Mouse (Mus musculus) right cerebral cortex, postnatal 36 days (tissue): ENCODE results near the gene Kcna1.

ENCODE experiments used
- DNase-seq, 2 experiments: peaks; one replicate each; pipeline ENCODE4 v3.0.0; 2022; ENCODE audit warnings: low spot score in 2 of 2, mixed read lengths in 1 of 2

Gene Kcna1

DNA sequence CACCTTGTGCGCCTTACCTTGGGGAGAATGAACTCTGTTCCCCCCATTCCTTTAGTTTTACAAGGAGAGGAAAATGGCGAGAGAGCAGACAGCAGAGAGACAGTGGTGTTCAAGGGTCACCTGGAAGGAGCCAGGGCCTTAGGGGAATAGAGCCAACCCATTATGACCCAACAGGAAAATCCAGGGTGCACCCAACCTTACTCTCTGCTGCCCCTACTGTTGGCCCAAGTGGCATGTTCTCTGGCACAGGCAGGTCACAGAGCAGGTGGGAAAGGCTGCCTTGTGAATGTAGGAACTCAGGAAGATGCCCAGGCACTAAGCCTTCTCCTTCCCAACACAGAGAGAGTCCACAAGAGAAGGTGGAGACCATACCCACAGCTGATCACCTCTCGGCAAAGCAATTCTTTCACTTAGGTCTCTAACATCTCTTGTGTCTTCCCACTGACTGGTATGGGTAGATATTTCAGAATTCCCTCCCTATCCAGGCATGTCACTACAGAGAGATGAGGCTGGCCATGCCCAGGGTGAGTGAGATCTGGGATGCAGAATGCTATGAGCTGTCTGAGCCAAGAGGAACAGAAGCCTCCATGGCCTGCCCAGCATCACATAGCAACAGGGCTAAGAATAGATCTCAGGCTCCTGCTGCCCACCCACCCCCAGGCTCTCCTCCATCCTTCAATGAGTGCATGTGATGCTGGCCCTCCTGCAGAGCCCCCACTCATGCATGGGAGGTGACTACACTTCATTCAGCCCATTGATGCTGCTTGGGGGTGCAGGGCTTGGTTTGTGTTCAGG, 46.8 kb downstream of the Kcna1 start:
- peak in 1 of 2 experiments; percentile 47 for DNase-seq

DNA sequence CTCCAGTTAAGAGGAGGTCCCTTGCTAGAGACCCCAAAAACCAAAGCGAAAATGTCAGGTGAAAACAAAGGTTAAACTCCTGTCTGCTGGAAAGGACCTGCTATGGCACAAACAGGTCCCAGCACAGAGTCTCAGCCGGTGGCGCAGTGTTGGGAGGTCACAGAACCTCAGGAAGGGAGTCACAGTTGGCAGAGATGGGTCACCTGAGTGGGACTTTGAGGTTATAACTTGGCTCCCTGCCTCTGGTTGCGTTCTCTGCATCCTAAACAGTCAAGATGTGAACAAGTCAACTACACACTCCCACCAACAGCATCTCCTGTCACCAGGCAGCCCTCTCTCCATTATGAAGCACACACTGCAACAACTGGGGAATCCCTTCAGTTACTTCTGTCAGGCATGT, 48.4 kb downstream of the Kcna1 start:
- DNase-seq: no peak

DNA sequence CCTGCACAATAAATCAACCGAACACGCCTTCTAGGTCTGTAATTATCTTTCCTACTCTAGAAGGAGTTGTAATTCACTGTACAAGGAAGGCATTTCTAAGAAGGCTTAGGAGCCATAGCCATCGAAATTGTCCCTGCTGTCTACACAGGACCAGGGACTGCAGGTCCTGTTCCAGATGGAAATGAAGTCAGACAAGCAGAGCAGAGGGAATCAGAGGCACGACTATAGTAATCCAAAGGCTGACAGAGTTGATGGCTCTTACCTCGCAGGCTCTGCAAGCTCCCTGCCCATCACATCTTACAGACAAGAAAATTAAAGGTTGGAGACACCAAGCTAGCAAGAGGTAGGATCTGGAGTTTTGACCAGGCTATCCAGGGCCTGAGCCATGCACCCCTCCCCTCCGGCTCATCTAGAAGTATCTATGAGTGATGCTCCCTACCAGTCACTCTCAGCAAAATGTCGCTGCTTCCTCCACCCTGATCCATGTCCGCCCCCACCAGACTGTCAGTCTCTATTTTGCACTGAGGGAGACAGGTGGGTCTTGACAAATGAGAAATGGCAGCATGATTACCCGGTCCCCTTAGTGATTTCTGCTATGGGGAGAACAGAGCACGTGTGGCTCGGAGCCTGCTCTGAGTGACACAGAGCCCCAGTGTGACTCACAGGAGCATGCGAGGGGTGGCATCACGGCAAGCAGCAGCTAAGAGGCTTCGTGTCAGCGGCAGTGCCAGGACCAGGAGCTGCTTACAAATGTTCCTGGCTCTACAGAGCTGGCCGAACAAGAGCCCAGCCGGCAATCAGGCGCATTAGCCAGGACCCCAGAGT, 50.2 kb downstream of the Kcna1 start:
- peak in 1 of 2 experiments; percentile 28 for DNase-seq

DNA sequence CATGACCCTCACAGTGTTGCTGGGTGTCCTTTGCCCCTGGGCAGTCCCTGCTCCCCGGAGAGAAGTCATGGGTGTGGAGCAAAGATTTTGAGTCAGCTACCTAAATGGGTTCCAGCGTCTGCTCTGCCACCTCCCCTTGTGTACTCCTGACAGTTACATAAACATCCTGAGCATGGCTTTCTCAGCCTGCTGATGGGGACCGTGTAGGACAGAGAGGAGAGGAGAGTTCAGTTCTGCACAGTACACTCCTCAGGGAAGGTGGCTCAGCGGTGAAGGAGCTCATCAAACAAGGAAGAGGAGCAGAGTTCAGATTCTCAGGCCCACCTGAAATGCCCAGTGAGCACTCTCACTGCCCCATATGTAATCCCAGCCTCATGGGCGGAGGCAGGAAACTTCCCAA, 51.1 kb downstream of the Kcna1 start:
- DNase-seq: no peak

DNA sequence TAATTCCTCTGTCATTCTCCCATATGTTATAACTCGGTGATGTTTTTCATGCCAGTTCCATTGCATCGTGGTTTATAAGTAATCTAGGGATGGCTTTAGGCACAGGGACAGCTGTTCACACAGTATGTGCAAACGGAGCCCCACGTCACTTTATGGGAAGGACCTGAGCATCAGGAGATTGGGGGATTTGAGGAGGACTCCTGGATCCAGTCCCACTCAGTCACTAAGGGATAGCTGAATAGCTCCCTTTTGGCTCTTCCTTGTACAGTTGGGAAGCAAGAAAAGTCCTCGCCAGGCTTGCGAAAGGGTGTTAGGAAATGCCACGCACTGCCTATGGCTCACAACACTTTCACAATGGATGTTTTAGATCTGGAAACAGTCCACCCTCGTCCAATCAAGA, 51.8 kb downstream of the Kcna1 start:
- no peak for DNase-seq

DNA sequence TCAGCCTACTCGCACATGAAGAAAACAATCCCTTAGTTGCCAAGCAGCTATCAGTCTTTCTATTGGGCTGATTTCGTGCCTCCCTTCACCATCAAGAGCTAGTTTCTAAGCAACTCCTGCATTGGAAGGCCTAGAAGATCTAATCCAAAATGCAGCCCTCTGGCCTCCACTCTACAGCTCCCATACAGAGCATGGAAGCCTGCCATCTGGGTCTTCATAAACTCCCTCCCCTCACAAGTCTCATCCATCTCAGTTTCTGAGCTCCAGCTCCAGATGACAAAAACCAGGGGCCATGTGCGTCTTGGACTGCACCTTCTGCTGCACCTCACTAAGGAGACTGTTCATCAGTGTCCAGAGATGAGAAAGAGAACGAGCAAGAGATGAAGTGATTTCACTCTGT, 52.8 kb downstream of the Kcna1 start:
- DNase-seq: no peak
